Mouse (Mus musculus) hindbrain, embryonic 14.5 days (tissue): ENCODE data around the gene Rps23. TPM values are rescaled to one million over a fixed set of nuclear protein-coding genes. Genes with fewer than 3 reads are reported as not detected.
A peak's percentile ranks its signal among the peaks of the same experiment; 100 is the strongest.

Experiments
- ATAC-seq: fragments of 200-750 bp; cut with Nextera tagmentation; 2 replicates; pipeline ENCODE4 v1.8.0; 2017; ENCODE audit warnings: moderate number of reproducible peaks, mild to moderate bottlenecking, moderate TSS enrichment, moderate library complexity; ENCODE audit not compliant: low FRiP score
- DNase-seq: peaks from one replicate; pipeline ENCODE4 v3.0.0-alpha.2; 2015; ENCODE audit warnings: low spot score
- H3K27ac ChIP-seq: fragments of 300-500 bp; sonication (generic); 2 replicates; pipeline ENCODE4 v1.5.1; 2014; ENCODE audit warnings: mild to moderate bottlenecking, moderate library complexity
- H3K27me3 ChIP-seq: fragments of 300-500 bp; sonication (generic); 2 replicates; pipeline ENCODE4 v1.6.1; 2014; ENCODE audit warnings: mild to moderate bottlenecking, low read length, mixed read lengths; ENCODE audit not compliant: control insufficient read depth, insufficient read depth
- H3K36me3 ChIP-seq: fragments of 300-500 bp; sonication (generic); replicated peaks from 2 replicates; pipeline ENCODE4 v1.6.1; 2014; ENCODE audit not compliant: control insufficient read depth, insufficient read depth
- H3K4me1 ChIP-seq: fragments of 300-500 bp; sonication (generic); replicated peaks from 2 replicates; pipeline ENCODE4 v1.6.1; 2014; ENCODE audit warnings: antibody characterized with exemption, low read length, mixed read lengths; ENCODE audit not compliant: control insufficient read depth, insufficient read depth
- H3K4me2 ChIP-seq: fragments of 300-500 bp; sonication (generic); replicated peaks from 2 replicates; pipeline ENCODE4 v1.6.1; 2014; ENCODE audit warnings: mild to moderate bottlenecking, moderate library complexity
- H3K4me3 ChIP-seq: fragments of 300-500 bp; sonication (generic); replicated peaks from 2 replicates; pipeline ENCODE4 v1.5.1; 2014; ENCODE audit warnings: mild to moderate bottlenecking, low read length
- H3K9ac ChIP-seq: fragments of 300-500 bp; sonication (generic); 2 replicates; pipeline ENCODE4 v1.6.1; 2014
- H3K9me3 ChIP-seq: fragments of 300-500 bp; sonication (generic); 2 replicates; pipeline ENCODE4 v1.6.1; 2016; ENCODE audit warnings: low read length; ENCODE audit not compliant: control insufficient read depth
- WGBS: fragments of 180-500 bp; shearing (Covaris S2); extraction: QIAGEN DNeasy Blood & Tissue Kit; methylation state at CpG from one replicate; pipeline ENCODE4 v1.1.7; 2014; 5-methylcytosine and 5-hydroxymethylcytosine counted together
- polyA plus RNA-seq: library from polyadenylated mRNA; unstranded; fragments of >200 nt; fragmentation: Nextera tagmentation; extraction: Ambion mirVana; gene quantifications from 2 replicates; pipeline ENCODE4 v1.2.1, GENCODE M21; 2014

Rps23 gene
- polyA plus RNA-seq, 1 experiment from 2014 or later: 156 TPM

DNA sequence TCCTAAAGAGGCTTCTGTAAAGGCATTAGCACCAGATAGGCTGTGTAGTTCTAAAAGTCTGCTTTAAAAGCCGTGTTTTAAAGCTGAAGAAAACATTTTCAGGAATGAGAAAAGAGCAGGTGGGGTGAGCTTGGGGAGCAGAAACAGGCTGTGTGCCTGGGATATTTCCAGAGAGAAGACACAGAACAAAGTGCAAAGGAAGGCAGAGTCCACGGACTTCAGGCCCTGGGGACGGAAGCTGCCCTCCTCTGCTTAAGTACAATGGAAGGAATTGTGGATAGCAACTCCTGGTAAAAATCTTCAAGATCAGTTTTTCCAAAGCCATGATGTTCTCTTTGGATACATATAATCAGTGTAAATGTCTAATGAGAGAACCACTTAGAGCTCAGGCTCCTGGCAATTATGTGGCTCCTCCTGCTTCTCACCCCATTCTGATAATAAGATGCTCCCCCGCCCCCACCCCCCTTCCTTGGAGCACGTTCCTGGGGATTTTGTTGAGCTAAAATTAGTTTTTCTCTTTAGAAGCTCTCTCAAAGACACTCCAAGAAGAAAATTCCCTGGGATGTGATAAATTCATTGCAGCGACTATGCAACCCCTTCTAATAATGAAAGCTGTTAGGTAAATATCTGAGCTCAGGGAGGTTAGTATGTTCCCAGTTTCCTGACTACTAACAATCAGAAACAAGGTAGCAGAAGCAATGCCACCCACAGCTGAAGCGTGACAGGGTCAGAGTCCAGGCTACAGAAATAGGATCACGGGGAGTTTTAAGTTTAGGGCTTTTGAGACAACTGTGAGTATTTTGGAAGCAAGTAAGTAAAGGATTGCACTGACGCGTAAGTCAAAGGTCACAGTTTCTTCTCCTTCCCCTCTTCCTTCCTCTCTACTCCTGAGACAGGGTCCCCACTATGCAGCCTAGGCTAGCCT lies 40.3 kb downstream of the Rps23 start:
- H3K27ac ChIP-seq: no peak overlapping the region
- H3K9me3 ChIP-seq: no peaks in the 10 kb centered on the region
- no peaks in the 10 kb centered on the region for H3K27me3 ChIP-seq
- no peak overlapping the region for H3K4me3 ChIP-seq
- no peak overlapping the region for H3K4me2 ChIP-seq
- H3K4me1 ChIP-seq: no peaks in the 10 kb centered on the region
- H3K36me3 ChIP-seq: no peaks in the 10 kb centered on the region
- WGBS: 73% methylated on average over 10 of the region's 10 CpGs
- H3K9ac ChIP-seq: no peak overlapping the region
- DNase-seq (no peak), ATAC-seq (no peak)

DNA sequence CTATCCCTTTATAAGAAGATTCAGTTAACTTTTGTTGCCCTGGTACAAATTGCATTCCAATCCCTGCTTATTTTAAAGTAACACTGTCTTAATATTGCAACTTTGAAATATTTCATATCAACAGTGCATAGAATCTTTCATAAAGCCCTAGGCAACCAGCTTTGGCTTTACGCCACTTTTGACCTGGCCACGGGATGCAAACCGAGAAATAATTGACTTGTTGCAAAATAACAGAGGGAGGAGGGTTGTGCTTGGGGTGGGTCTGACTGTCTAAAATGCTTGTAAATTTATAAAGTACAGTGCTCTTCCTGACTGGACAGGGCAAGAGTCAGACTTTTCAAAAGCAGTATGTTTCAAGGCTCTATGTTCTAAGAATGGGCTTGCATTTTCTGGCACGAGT lies 41.8 kb downstream of the Rps23 start:
- Histone ChIP-seq H3K4me1 (no peaks in the 10 kb centered on the region), H3K4me2 (no peak overlapping the region), H3K27me3 (no peaks in the 10 kb centered on the region), H3K4me3 (no peak overlapping the region), H3K36me3 (no peaks in the 10 kb centered on the region), H3K9ac (no peak overlapping the region), H3K9me3 (no peaks in the 10 kb centered on the region), H3K27ac (no peak overlapping the region)
- WGBS: 73% methylated on average over 4 of the region's 4 CpGs
- no peak for ATAC-seq
- no peak for DNase-seq

DNA sequence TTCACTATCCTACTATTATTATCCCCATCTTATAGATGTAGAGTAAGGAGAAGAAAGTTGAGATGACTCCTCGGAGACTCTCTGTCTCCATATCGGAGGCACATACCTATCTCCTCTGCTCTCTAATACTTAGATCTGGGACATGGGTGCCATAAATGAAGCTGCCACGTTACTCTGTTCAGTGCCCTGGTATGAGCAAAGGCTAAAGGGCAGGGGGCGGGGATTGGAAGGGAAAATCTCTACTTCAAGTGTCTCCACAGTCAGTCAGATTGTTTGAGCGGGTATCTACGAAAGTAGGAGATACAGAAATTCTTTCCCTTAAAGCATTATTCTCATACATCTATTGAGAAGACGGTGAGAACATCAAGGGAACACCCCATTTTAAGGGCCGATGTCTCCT lies 43.2 kb downstream of the Rps23 start:
- Histone ChIP-seq H3K36me3 (no peaks in the 10 kb centered on the region), H3K4me2 (no peak overlapping the region), H3K4me1 (no peaks in the 10 kb centered on the region), H3K4me3 (no peak overlapping the region), H3K27ac (no peak overlapping the region), H3K9ac (no peak overlapping the region), H3K9me3 (no peaks in the 10 kb centered on the region), H3K27me3 (no peaks in the 10 kb centered on the region)
- ATAC-seq: no peak
- 82% methylated on average over 8 of the region's 8 CpGs for WGBS
- no peak for DNase-seq

DNA sequence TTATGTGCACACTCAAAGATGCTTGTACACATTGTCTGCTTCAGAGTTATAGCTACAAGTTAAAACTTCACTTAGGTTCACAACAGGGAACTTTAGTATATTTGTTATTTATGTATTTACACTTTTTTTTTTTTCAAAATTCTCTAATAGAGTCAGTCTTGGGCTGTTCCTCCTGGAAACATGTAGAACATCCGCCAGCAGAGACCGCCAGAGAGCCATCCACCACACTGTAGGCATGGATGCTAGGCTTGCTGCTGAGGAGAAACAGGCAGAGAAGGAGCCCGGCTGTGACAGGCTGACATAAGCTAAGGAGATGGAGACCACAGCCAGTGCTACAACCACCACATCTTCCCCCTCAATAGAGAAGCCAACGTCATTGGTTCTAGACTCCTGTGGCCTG lies 44.7 kb downstream of the Rps23 start:
- no peaks in the 10 kb centered on the region for H3K27me3 ChIP-seq
- WGBS: 5% methylated on average over 4 of the region's 4 CpGs
- ATAC-seq: peak; percentile 90
- H3K4me1 ChIP-seq: no peaks in the 10 kb centered on the region
- H3K9ac ChIP-seq: no peak overlapping the region
- no peak overlapping the region for H3K4me3 ChIP-seq
- no peak overlapping the region for H3K4me2 ChIP-seq
- no peaks in the 10 kb centered on the region for H3K36me3 ChIP-seq
- no peak overlapping the region for H3K27ac ChIP-seq
- peak; percentile 84 for DNase-seq
- H3K9me3 ChIP-seq: no peaks in the 10 kb centered on the region

DNA sequence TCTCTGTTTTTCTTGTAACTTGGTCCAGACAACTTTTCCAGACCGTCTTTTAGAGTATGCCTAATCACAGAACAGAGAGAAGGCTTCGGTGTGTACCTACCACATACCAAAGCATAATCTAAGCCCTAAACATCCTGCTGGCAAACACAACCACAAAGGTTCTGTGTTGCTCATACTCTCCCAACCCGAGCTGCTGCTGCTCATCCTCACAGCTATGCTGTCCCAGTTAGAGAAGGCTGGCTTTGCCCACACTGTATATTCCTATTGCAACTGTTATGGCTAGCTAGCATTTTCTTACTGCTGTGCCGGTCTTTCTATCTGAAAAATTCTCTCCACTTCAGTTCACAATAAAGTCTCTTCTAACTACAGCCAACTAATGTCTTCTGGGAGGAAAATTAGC lies 46.2 kb downstream of the Rps23 start:
- Histone ChIP-seq H3K27ac (no peak overlapping the region), H3K36me3 (no peaks in the 10 kb centered on the region), H3K9ac (no peak overlapping the region), H3K4me2 (no peak overlapping the region), H3K9me3 (no peaks in the 10 kb centered on the region), H3K4me3 (no peak overlapping the region), H3K27me3 (no peaks in the 10 kb centered on the region), H3K4me1 (no peaks in the 10 kb centered on the region)
- 81% methylated on average over 4 of the region's 4 CpGs for WGBS
- DNase-seq (no peak), ATAC-seq (no peak)

DNA sequence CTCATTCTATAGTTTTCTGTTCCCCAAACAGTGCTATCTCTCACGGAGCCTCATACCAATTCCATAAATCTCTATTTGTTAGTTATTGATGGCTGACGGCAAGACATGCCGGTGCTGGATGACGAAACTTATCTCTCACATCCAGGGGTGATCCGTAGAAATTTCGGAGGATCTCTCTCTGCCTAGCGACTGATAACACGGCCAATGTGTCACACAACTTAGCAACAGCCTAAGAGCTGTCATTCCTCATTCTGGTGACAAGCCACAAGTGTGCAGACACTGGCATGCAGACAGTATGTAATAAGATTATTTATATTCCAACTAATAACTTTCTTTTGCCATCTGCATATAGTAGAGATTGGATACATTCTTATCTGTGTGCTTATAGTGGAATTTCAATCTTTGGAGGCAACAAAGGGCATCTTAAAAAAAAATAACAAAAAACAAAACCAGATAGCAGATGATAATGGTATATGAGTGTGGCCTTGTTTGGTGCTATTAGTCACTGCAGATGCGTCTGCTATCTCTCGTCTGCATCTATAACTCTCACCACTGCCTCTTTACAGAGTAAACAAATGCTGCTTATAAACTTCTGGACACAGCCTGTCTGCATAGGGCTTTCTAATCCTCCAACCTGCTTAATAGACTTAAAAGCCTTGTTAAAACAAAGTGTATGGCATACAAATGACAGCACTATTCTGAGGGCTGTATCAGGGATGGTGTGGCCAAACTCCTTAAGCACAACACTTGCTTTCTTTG lies 47.7 kb downstream of the Rps23 start:
- Histone ChIP-seq H3K4me2 (no peak overlapping the region), H3K4me3 (no peak overlapping the region), H3K27me3 (no peaks in the 10 kb centered on the region), H3K9me3 (no peaks in the 10 kb centered on the region), H3K27ac (no peak overlapping the region), H3K9ac (no peak overlapping the region), H3K4me1 (no peaks in the 10 kb centered on the region), H3K36me3 (no peaks in the 10 kb centered on the region)
- no peak for ATAC-seq
- DNase-seq: no peak
- 86% methylated on average over 10 of the region's 10 CpGs for WGBS

DNA sequence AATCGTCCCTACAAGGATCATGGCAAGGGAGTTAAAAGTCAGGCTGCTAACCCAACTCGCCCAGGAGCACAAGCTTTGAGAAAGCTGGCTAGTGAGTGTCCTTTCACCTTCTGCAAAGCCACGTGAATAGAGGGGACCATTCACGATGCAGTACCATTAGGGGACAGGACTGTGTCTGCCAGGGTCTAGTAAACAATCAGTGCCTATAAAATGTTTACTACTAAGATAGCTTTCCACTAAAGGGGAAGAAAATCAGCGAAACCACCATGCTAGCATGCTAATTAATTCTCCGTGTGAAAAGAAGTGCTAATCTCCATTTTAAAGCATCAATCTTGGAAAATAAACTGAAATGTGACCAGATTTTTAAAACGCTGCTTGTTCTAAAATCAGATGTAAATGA lies 50.7 kb downstream of the Rps23 start:
- Histone ChIP-seq H3K9ac (no peak overlapping the region), H3K27ac (peak overlapping the region; percentile 29; the same call in 1 of the 2 replicates), H3K4me1 (no peaks in the 10 kb centered on the region), H3K27me3 (no peaks in the 10 kb centered on the region), H3K4me2 (no peak overlapping the region), H3K4me3 (no peak overlapping the region), H3K36me3 (no peaks in the 10 kb centered on the region), H3K9me3 (no peaks in the 10 kb centered on the region)
- WGBS: 40% methylated on average over 7 of the region's 7 CpGs
- ATAC-seq: 0 out of 2 replicates have a peak, but pooled peaks have one; percentile 14
- DNase-seq: no peak

Other genes with a start within 250 kb of the Rps23 start
- 0.76 and 0.98 TPM in 2 replicates for gene Atp6ap1l, start 17.6 kb upstream of the Rps23 start, polyA plus RNA-seq